Mouse (Mus musculus): ENCODE measurements around the gene Gm2a. TPM values are rescaled to one million over a fixed set of nuclear protein-coding genes. Genes with fewer than 3 reads are reported as not detected.

The Gm2a gene
- polyA plus RNA-seq, 1 experiment = 37.2 TPM

DNA sequence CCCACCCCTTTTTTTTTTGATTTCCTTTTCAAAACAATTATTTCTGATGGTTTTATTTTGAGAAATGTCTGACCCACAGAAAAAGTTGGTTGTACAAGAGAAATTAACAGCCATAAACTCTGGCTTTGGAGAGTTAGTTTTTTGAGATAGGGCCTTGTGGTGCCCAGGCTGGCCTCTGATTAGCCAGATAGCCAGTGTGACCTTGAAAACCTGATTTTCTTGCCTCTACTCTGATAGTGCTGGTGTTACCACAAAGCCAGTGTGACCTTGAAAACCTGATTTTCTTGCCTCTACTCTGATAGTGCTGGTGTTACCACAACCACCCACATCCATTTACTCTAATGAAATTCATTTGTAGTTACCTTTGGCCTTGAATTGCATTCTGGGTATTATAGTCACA lies 39.7 kb downstream of the Gm2a start:
- H3K27ac ChIP-seq (ENCODE audit: control insufficient read depth, insufficient read depth, low read length) = peak overlapping the region; percentile 15; the same call in 1 of the 2 replicates
- no peaks in the 10 kb centered on the region for H3K27me3 ChIP-seq (ENCODE audit: control insufficient read depth, insufficient read depth, low read length)
- no peak for DNase-seq
- TF ChIP-seq POLR2A (IDR thresholded peaks at IDR 0.05; ENCODE audit: control insufficient read depth, extremely low read depth, insufficient read depth, low read length, poor library complexity) = no peak
- no peak for TF ChIP-seq CTCF (IDR thresholded peaks at IDR 0.05; ENCODE audit: borderline replicate concordance, control insufficient read depth, extremely low read depth, insufficient read depth, low read length, poor library complexity)
- peaks cover 10% of the 10 kb centered on the region for H3K4me1 ChIP-seq (replicated peaks; ENCODE audit: control insufficient read depth, insufficient read depth, low read length)
- H3K4me3 ChIP-seq (ENCODE audit: control insufficient read depth, insufficient read depth, low read length) = no peak overlapping the region
- H3K36me3 ChIP-seq (ENCODE audit: control insufficient read depth, insufficient read depth, low read length) = no peaks in the 10 kb centered on the region

- DNase-seq = no peak
- Histone ChIP-seq H3K4me1 (replicated peaks; ENCODE audit: control insufficient read depth, insufficient read depth, low read length) (peaks cover 8% of the 10 kb centered on the region), H3K27ac (ENCODE audit: control insufficient read depth, insufficient read depth, low read length) (no peak overlapping the region), H3K4me3 (ENCODE audit: control insufficient read depth, insufficient read depth, low read length) (no peak overlapping the region), H3K36me3 (ENCODE audit: control insufficient read depth, insufficient read depth, low read length) (no peaks in the 10 kb centered on the region), H3K27me3 (ENCODE audit: control insufficient read depth, insufficient read depth, low read length) (no peaks in the 10 kb centered on the region)
- 55% methylated on average over 4 of the region's 4 CpGs for WGBS
- TF ChIP-seq CTCF (IDR thresholded peaks at IDR 0.05; ENCODE audit: borderline replicate concordance, control insufficient read depth, extremely low read depth, insufficient read depth, low read length, poor library complexity) = no peak
- no peak for TF ChIP-seq POLR2A (IDR thresholded peaks at IDR 0.05; ENCODE audit: control insufficient read depth, extremely low read depth, insufficient read depth, low read length, poor library complexity)
These were observed 43.6 kb downstream of the Gm2a start for GRCm38 (mm10) chr11:55141502-55141901.

DNA sequence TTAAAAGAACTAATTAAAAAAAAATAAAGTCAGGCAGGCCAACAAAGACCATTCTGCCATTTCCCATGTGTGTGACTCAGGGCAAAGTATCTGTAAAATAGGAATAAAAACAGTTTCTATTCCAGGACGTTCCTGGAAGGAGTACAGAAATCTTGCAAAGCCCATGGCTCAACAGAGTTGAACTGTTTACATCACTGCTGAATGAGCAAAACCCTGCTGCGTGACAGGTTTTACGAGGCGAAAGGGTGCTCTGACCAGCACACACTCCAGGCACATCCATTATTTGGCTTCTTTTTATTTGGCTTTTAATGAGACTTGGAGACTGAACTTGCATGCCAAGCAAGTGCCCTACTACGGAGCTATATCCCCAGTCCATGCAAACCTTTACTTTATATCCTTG lies 46.1 kb downstream of the Gm2a start:
- no peaks in the 10 kb centered on the region for H3K36me3 ChIP-seq (ENCODE audit: control insufficient read depth, insufficient read depth, low read length)
- no peak overlapping the region for H3K4me3 ChIP-seq (ENCODE audit: control insufficient read depth, insufficient read depth, low read length)
- no peak overlapping the region for H3K27ac ChIP-seq (ENCODE audit: control insufficient read depth, insufficient read depth, low read length)
- whole genome bisulfite sequencing = 95% methylated on average over 5 of the region's 5 CpGs
- no peak for TF ChIP-seq CTCF (IDR thresholded peaks at IDR 0.05; ENCODE audit: borderline replicate concordance, control insufficient read depth, extremely low read depth, insufficient read depth, low read length, poor library complexity)
- TF ChIP-seq POLR2A (IDR thresholded peaks at IDR 0.05; ENCODE audit: control insufficient read depth, extremely low read depth, insufficient read depth, low read length, poor library complexity) = no peak
- DNase-seq = no peak
- peaks cover 21% of the 10 kb centered on the region for H3K4me1 ChIP-seq (replicated peaks; ENCODE audit: control insufficient read depth, insufficient read depth, low read length)
- H3K27me3 ChIP-seq (ENCODE audit: control insufficient read depth, insufficient read depth, low read length) = no peaks in the 10 kb centered on the region

- no peak overlapping the region for H3K4me3 ChIP-seq (ENCODE audit: control insufficient read depth, insufficient read depth, low read length)
- H3K4me1 ChIP-seq (replicated peaks; ENCODE audit: control insufficient read depth, insufficient read depth, low read length) = peaks cover 21% of the 10 kb centered on the region
- no peak overlapping the region for H3K27ac ChIP-seq (ENCODE audit: control insufficient read depth, insufficient read depth, low read length)
- no peaks in the 10 kb centered on the region for H3K36me3 ChIP-seq (ENCODE audit: control insufficient read depth, insufficient read depth, low read length)
- no peak for DNase-seq
- no peak for TF ChIP-seq CTCF (IDR thresholded peaks at IDR 0.05; ENCODE audit: borderline replicate concordance, control insufficient read depth, extremely low read depth, insufficient read depth, low read length, poor library complexity)
- no peak for TF ChIP-seq POLR2A (IDR thresholded peaks at IDR 0.05; ENCODE audit: control insufficient read depth, extremely low read depth, insufficient read depth, low read length, poor library complexity)
- H3K27me3 ChIP-seq (ENCODE audit: control insufficient read depth, insufficient read depth, low read length) = no peaks in the 10 kb centered on the region
- WGBS = 97% methylated on average over 1 of the region's 1 CpGs
These were observed 48.9 kb downstream of the Gm2a start for GRCm38 (mm10) chr11:55146855-55147254.

DNA sequence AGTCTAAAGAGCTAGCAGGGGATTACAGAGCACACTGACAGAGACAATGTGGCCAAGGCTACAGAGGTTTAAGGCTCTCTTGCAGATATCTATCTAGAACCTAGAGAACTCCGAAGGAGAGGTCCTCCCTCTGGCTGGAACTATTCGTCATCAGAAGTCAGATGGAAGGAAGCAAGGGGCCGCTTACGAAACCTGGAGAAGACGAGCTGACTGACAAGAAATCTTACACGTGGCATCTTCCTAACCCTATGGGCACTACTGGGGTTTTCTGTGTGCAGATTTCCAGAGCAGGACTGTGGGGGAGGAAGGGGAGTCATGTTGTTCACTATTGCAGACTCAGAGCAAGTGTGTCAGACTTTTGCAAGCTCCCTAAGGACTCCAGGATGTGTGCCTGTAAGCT lies 49.5 kb downstream of the Gm2a start:
- no peak overlapping the region for H3K27ac ChIP-seq (ENCODE audit: control insufficient read depth, insufficient read depth, low read length)
- 83% methylated on average over 6 of the region's 6 CpGs for WGBS

DNA sequence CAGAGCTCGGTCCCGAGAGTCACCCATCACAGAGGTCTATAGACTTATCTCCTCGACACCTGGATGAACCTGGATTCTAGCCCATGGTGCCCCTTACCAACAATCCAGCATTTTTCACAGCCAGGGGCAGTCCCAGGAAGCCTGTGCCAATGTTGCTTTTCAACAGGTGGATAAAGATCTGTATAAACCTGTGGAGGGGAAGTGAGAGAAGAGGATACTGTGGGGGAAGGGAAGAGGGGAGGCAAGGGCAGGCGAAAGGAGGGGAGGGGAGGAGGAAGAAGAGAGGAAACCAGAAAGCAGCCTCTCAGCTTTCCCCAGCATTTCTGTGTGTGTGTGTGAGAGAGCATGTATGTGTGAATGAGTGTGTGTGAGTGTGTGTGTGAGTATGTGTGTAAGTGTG lies 50.5 kb downstream of the Gm2a start:
- Histone ChIP-seq H3K36me3 (ENCODE audit: control insufficient read depth, insufficient read depth, low read length) (no peaks in the 10 kb centered on the region), H3K4me1 (replicated peaks; ENCODE audit: control insufficient read depth, insufficient read depth, low read length) (peaks cover 18% of the 10 kb centered on the region), H3K27me3 (ENCODE audit: control insufficient read depth, insufficient read depth, low read length) (no peaks in the 10 kb centered on the region), H3K27ac (ENCODE audit: control insufficient read depth, insufficient read depth, low read length) (peak overlapping the region; percentile 34), H3K4me3 (ENCODE audit: control insufficient read depth, insufficient read depth, low read length) (no peak overlapping the region)
- WGBS = 35% methylated on average over 4 of the region's 4 CpGs
- no peak for TF ChIP-seq POLR2A (IDR thresholded peaks at IDR 0.05; ENCODE audit: control insufficient read depth, extremely low read depth, insufficient read depth, low read length, poor library complexity)
- TF ChIP-seq CTCF (IDR thresholded peaks at IDR 0.05; ENCODE audit: borderline replicate concordance, control insufficient read depth, extremely low read depth, insufficient read depth, low read length, poor library complexity) = no peak
- no peak for DNase-seq

More for the DNA sequence above, 49.5 kb downstream of the Gm2a start:
- Histone ChIP-seq H3K4me1 (replicated peaks; ENCODE audit: control insufficient read depth, insufficient read depth, low read length) (peaks cover 21% of the 10 kb centered on the region), H3K4me3 (ENCODE audit: control insufficient read depth, insufficient read depth, low read length) (no peak overlapping the region), H3K27me3 (ENCODE audit: control insufficient read depth, insufficient read depth, low read length) (no peaks in the 10 kb centered on the region), H3K36me3 (ENCODE audit: control insufficient read depth, insufficient read depth, low read length) (no peaks in the 10 kb centered on the region)
- no peak for TF ChIP-seq POLR2A (IDR thresholded peaks at IDR 0.05; ENCODE audit: control insufficient read depth, extremely low read depth, insufficient read depth, low read length, poor library complexity)
- TF ChIP-seq CTCF (IDR thresholded peaks at IDR 0.05; ENCODE audit: borderline replicate concordance, control insufficient read depth, extremely low read depth, insufficient read depth, low read length, poor library complexity) = no peak
- no peak for DNase-seq

DNA sequence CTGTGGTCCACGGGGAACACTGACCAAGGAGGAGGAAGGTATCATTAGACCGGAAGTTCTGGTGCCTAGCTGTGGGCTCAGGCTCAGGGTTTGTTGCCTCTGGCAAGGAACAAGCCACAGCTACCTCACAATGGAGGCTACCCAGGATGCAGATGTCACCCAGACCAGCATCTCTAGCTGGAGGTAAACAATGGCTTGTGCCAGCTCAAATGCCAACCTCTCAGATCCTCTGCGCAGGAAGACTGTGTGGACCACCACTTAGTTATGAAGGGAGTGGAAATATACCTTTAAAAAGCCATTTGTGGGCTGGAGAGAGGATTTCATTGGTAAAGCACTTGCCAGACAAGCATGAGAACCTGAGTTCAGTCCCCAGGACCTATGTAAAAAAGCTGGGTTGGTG lies 53.7 kb downstream of the Gm2a start, which contains the start of gene Slc36a3:
Gene Slc36a3 (minus strand): TSS at position 101 of the 400 bp plus-strand sequence.
- TF ChIP-seq POLR2A (IDR thresholded peaks at IDR 0.05; ENCODE audit: control insufficient read depth, extremely low read depth, insufficient read depth, low read length, poor library complexity) (no peak), CTCF (IDR thresholded peaks at IDR 0.05; ENCODE audit: borderline replicate concordance, control insufficient read depth, extremely low read depth, insufficient read depth, low read length, poor library complexity) (no peak)
- Histone ChIP-seq H3K36me3 (ENCODE audit: control insufficient read depth, insufficient read depth, low read length) (no peaks in the 10 kb centered on the region), H3K27me3 (ENCODE audit: control insufficient read depth, insufficient read depth, low read length) (no peaks in the 10 kb centered on the region), H3K4me3 (ENCODE audit: control insufficient read depth, insufficient read depth, low read length) (no peak within 1 kb of the TSS), H3K27ac (ENCODE audit: control insufficient read depth, insufficient read depth, low read length) (no peak within 1 kb of the TSS), H3K4me1 (replicated peaks; ENCODE audit: control insufficient read depth, insufficient read depth, low read length) (peaks cover 31% of the 10 kb centered on the region)
- 46% methylated on average over 3 of the region's 3 CpGs for WGBS
- DNase-seq = no peak

Measured in thymus, adult 2 months (tissue).